Mouse (Mus musculus): ENCODE measurements around the gene Notch2. TPM values are rescaled to one million over a fixed set of nuclear protein-coding genes. Genes with fewer than 3 reads are reported as not detected.

The Notch2 gene
- polyA plus RNA-seq, 1 experiment: 14.5 TPM

GRCm38 (mm10) chr3:98050492-98051406 is 37.4 kb downstream of the Notch2 start:
- DNase-seq (ENCODE audit: extremely low spot score in 1 of 2, low spot score in 1 of 2): no peak

GRCm38 (mm10) chr3:98051407-98051968 is 38.2 kb downstream of the Notch2 start:
- DNase-seq (ENCODE audit: extremely low spot score in 1 of 2, low spot score in 1 of 2): no peak

GRCm38 (mm10) chr3:98052507-98053430 is 39.4 kb downstream of the Notch2 start:
- no peak for DNase-seq (ENCODE audit: extremely low spot score in 1 of 2, low spot score in 1 of 2)

GRCm38 (mm10) chr3:98053817-98054216 is 40.5 kb downstream of the Notch2 start:
- DNase-seq (ENCODE audit: extremely low spot score in 1 of 2, low spot score in 1 of 2): no peak

GRCm38 (mm10) chr3:98054334-98055007 is 41.1 kb downstream of the Notch2 start:
- no peak for DNase-seq (ENCODE audit: extremely low spot score in 1 of 2, low spot score in 1 of 2)

GRCm38 (mm10) chr3:98055008-98055345 is 41.6 kb downstream of the Notch2 start:
- no peak for DNase-seq (ENCODE audit: extremely low spot score in 1 of 2, low spot score in 1 of 2)

- no peak for DNase-seq (ENCODE audit: extremely low spot score in 1 of 2, low spot score in 1 of 2)
These were observed 42.7 kb downstream of the Notch2 start for GRCm38 (mm10) chr3:98055808-98056728.

- DNase-seq (ENCODE audit: extremely low spot score in 1 of 2, low spot score in 1 of 2): no peak
These were observed 43.6 kb downstream of the Notch2 start for GRCm38 (mm10) chr3:98056956-98057365.

GRCm38 (mm10) chr3:98059076-98059475 is 45.7 kb downstream of the Notch2 start:
- no peak for DNase-seq (ENCODE audit: extremely low spot score in 1 of 2, low spot score in 1 of 2)

GRCm38 (mm10) chr3:98060981-98061660 is 47.8 kb downstream of the Notch2 start:
- DNase-seq (ENCODE audit: extremely low spot score in 1 of 2, low spot score in 1 of 2): no peak

GRCm38 (mm10) chr3:98061661-98062330 is 48.5 kb downstream of the Notch2 start:
- DNase-seq (ENCODE audit: extremely low spot score in 1 of 2, low spot score in 1 of 2): no peak

GRCm38 (mm10) chr3:98062591-98063185 is 49.4 kb downstream of the Notch2 start:
- DNase-seq (ENCODE audit: extremely low spot score in 1 of 2, low spot score in 1 of 2): no peak

- peak; percentile 22 to 72 for DNase-seq (ENCODE audit: extremely low spot score in 1 of 2, low spot score in 1 of 2)
These were observed 50.0 kb downstream of the Notch2 start for GRCm38 (mm10) chr3:98063186-98063771.

- no peak for DNase-seq (ENCODE audit: extremely low spot score in 1 of 2, low spot score in 1 of 2)
These were observed 50.5 kb downstream of the Notch2 start for GRCm38 (mm10) chr3:98063833-98064232.

GRCm38 (mm10) chr3:98065004-98065403 is 51.7 kb downstream of the Notch2 start:
- no peak for DNase-seq (ENCODE audit: extremely low spot score in 1 of 2, low spot score in 1 of 2)

- DNase-seq (ENCODE audit: extremely low spot score in 1 of 2, low spot score in 1 of 2): no peak
These were observed 53.1 kb downstream of the Notch2 start for GRCm38 (mm10) chr3:98066434-98066833.

GRCm38 (mm10) chr3:98067413-98067812 is 54.1 kb downstream of the Notch2 start:
- peak in 1 of 2 experiments; percentile 52 for DNase-seq (ENCODE audit: extremely low spot score in 1 of 2, low spot score in 1 of 2)

All from frontal cortex, adult 2 months (tissue).